Mouse (Mus musculus): ENCODE data around the gene Cygb. TPM values are rescaled to one million over a fixed set of nuclear protein-coding genes. Genes with fewer than 3 reads are reported as not detected.
A peak's percentile ranks its signal among the peaks of the same experiment; 100 is the strongest.

Cygb gene
- polyA plus RNA-seq, 1 experiment = 18.3 TPM

GRCm38 (mm10) chr11:116603339-116603738 lies 50.8 kb downstream of the Cygb start:
- DNase-seq (ENCODE audit: low read depth) = no peak
- no peak for TF ChIP-seq POLR2A (IDR thresholded peaks at IDR 0.05; ENCODE audit: borderline replicate concordance, extremely low read depth, insufficient read depth, insufficient read length, poor library complexity, severe bottlenecking)
- TF ChIP-seq CTCF (IDR thresholded peaks at IDR 0.05; ENCODE audit: borderline replicate concordance, extremely low read depth, insufficient read depth, insufficient read length) = peak; percentile 37

DNA sequence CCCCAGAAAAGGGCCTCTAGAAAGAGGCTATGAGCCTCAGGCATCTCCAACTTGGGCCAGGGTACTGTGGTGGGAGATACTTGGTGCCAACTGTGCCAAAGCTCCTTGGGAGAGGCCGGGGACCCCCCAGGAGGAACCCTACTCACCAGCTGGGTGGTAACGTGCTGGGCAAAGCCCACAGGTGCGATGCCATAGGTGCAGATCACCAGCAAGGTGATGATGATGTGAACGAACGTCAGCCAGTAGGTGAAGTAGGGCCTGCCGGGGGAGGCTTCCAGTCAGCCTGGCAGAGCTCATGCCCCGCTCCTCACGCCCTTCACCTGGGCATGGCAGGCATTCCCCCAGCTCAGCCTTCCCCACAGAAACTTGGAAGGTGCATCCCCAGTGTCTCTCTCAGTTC lies 52.1 kb downstream of the Cygb start:
- TF ChIP-seq POLR2A (IDR thresholded peaks at IDR 0.05; ENCODE audit: borderline replicate concordance, extremely low read depth, insufficient read depth, insufficient read length, poor library complexity, severe bottlenecking) (no peak), CTCF (IDR thresholded peaks at IDR 0.05; ENCODE audit: borderline replicate concordance, extremely low read depth, insufficient read depth, insufficient read length) (no peak)
- DNase-seq (ENCODE audit: low read depth) = no peak

DNA sequence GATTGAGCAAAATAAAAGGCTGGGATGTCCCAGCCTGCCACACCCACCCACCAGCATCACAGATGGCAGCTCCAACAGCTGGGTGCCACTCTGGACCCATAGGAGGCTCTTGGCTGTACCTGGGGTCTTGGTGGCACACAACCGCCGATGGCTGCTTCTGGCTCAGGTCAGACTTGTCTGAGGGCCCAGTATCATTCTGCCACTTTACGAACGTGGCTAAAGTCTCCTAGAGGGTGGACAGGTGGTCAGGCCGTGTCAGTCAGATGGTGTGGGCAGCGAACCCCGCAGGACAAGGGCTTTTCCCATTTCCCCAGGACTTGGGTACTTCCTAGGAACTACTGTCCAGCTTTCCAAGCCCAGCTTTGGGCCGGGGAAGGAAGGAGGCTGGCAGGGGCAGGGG lies 52.9 kb downstream of the Cygb start:
- DNase-seq (ENCODE audit: low read depth) = no peak
- TF ChIP-seq CTCF (IDR thresholded peaks at IDR 0.05; ENCODE audit: borderline replicate concordance, extremely low read depth, insufficient read depth, insufficient read length) = no peak
- no peak for TF ChIP-seq POLR2A (IDR thresholded peaks at IDR 0.05; ENCODE audit: borderline replicate concordance, extremely low read depth, insufficient read depth, insufficient read length, poor library complexity, severe bottlenecking)

DNA sequence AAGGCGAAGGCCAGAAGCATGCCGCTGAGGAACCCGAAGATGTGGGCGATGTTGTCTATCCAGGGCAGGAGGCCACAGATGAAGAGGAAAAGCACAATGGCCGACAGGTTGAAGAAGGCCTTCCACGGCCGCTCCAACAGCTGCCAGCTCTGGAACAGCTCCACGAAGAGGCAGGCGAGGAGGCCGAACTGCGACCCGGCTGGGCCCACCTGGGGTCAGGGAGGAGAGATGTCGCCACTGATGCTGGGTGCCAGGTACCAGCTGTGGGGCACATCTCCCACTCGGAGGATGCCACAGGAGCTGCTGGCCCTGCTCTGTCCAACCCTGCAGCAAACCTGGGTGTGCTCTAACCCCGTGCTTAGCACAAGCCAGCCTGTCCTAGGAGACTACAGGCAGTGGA lies 54.9 kb downstream of the Cygb start:
- TF ChIP-seq POLR2A (IDR thresholded peaks at IDR 0.05; ENCODE audit: borderline replicate concordance, extremely low read depth, insufficient read depth, insufficient read length, poor library complexity, severe bottlenecking) = no peak
- no peak for TF ChIP-seq CTCF (IDR thresholded peaks at IDR 0.05; ENCODE audit: borderline replicate concordance, extremely low read depth, insufficient read depth, insufficient read length)
- DNase-seq (ENCODE audit: low read depth) = no peak

- peak; percentile 31 for DNase-seq (ENCODE audit: low read depth)
- TF ChIP-seq POLR2A (IDR thresholded peaks at IDR 0.05; ENCODE audit: borderline replicate concordance, extremely low read depth, insufficient read depth, insufficient read length, poor library complexity, severe bottlenecking) (no peak), CTCF (IDR thresholded peaks at IDR 0.05; ENCODE audit: borderline replicate concordance, extremely low read depth, insufficient read depth, insufficient read length) (no peak)
Measured at GRCm38 (mm10) chr11:116598193-116598592, 55.9 kb downstream of the Cygb start.

DNA sequence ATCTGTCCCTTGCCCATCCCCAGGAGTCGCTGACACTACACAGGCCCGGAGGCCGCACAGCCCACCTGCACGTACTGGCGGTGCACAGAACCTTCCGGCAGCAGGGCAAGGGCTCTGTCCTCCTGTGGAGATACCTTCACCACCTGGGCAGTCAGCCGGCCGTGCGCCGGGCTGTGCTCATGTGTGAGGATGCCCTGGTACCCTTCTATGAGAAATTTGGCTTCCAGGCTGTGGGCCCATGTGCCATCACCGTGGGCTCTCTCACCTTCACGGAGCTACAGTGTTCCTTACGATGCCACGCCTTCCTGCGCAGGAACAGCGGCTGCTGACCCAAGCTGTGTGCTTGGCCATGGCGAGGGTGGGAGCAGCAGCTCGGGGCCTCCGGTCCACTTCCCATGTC lies 57.3 kb downstream of the Cygb start:
- TF ChIP-seq CTCF (IDR thresholded peaks at IDR 0.05; ENCODE audit: borderline replicate concordance, extremely low read depth, insufficient read depth, insufficient read length) = no peak
- TF ChIP-seq POLR2A (IDR thresholded peaks at IDR 0.05; ENCODE audit: borderline replicate concordance, extremely low read depth, insufficient read depth, insufficient read length, poor library complexity, severe bottlenecking) = no peak
- no peak for DNase-seq (ENCODE audit: low read depth)

Other genes with a start within 250 kb of the Cygb start
- 59.5 and 97.3 TPM in 2 replicates for gene Rnf157, start 241.3 kb downstream of the Cygb start, polyA plus RNA-seq (2012; rRNA removed)
- gene Ubald2, start 220.2 kb downstream of the Cygb start, polyA plus RNA-seq (2012; rRNA removed) = 203 and 296 TPM in 2 replicates
- gene Qrich2, start 188.1 kb downstream of the Cygb start, polyA plus RNA-seq (2012; rRNA removed) = 0.14 and 0.15 TPM in 2 replicates
- 120 and 132 TPM in 2 replicates for gene Prpsap1, start 160.1 kb downstream of the Cygb start, polyA plus RNA-seq (2012; rRNA removed)
- 2.4 and 3.6 TPM in 2 replicates for gene Sphk1, start 123.4 kb downstream of the Cygb start, polyA plus RNA-seq (2012; rRNA removed)
- gene Ube2o, start 72.9 kb downstream of the Cygb start, polyA plus RNA-seq (2012; rRNA removed) = 54.3 and 68.5 TPM in 2 replicates
- 1.2 and 2.7 TPM in 2 replicates for gene Aanat, start 67.9 kb downstream of the Cygb start, polyA plus RNA-seq (2012; rRNA removed)
- gene Rhbdf2, start 27.3 kb downstream of the Cygb start, polyA plus RNA-seq (2012; rRNA removed) = 2.3 and 2.5 TPM in 2 replicates
- 1.0 and 1.4 TPM in 2 replicates for gene Prcd, start 779 bp downstream of the Cygb start, polyA plus RNA-seq (2012; rRNA removed)
- not detected in 2 replicates for gene St6galnac1, start 121.2 kb upstream of the Cygb start, polyA plus RNA-seq (2012; rRNA removed)
- gene Mxra7, start 173.7 kb upstream of the Cygb start, polyA plus RNA-seq (2012; rRNA removed) = 14.2 and 30.5 TPM in 2 replicates
- 44.6 and 67.6 TPM in 2 replicates for gene Mettl23, start 189.0 kb upstream of the Cygb start, polyA plus RNA-seq (2012; rRNA removed)
- gene Jmjd6, start 189.1 kb upstream of the Cygb start, polyA plus RNA-seq (2012; rRNA removed) = 34.9 and 44.1 TPM in 2 replicates
- gene Mfsd11, start 198.1 kb upstream of the Cygb start, polyA plus RNA-seq (2012; rRNA removed) = 36.4 and 40.6 TPM in 2 replicates
- gene Srsf2, start 198.8 kb upstream of the Cygb start, polyA plus RNA-seq (2012; rRNA removed) = 599 and 784 TPM in 2 replicates

Measured in brain, embryonic 14.5 days (tissue).